Mouse (Mus musculus) neutrophil, adult 59 days (primary cell): Measurements from ENCODE around the gene Zfp111. TPM values are rescaled to one million over a fixed set of nuclear protein-coding genes. Genes with fewer than 3 reads are reported as not detected.

ENCODE experiments used
- total RNA-seq, 2 experiments: library from RNA; stranded (reverse); gene quantifications; 1 replicate in 1 of 2; 2 replicates in 1 of 2; pipeline ENCODE4 v1.2.4; 2023

Zfp111 gene
- total RNA-seq, result 1 to 10 TPM; 2.9 to 3.2 TPM

GRCm38 (mm10) chr7:24211343-24211742 lies at the start of gene Zfp111:
Gene Zfp111 (minus strand): TSS chr7:24211443.

GRCm38 (mm10) chr7:24254633-24255474 lies 43.6 kb upstream of the Zfp111 start, which contains the start of gene Zfp108:
Gene Zfp108 (plus strand): TSS chr7:24254794.

GRCm38 (mm10) chr7:24237040-24237791 lies 26.0 kb upstream of the Zfp111 start, which contains the start of gene Zfp109:
Gene Zfp109 (minus strand): TSS chr7:24237560.

GRCm38 (mm10) chr7:24174618-24175336 lies 36.5 kb downstream of the Zfp111 start, which contains the start of gene Zfp114:
Gene Zfp114 (plus strand): TSS chr7:24175060.

Other genes starting within 250 kb of the Zfp111 start
- not detected for gene Vmn1r181, start 236.8 kb downstream of the Zfp111 start, total RNA-seq
- gene V1rd19, start 209.8 kb downstream of the Zfp111 start, total RNA-seq, result not detected
- gene Vmn1r183, start 158.2 kb downstream of the Zfp111 start, total RNA-seq, result not detected
- gene Zfp180, start 129.5 kb downstream of the Zfp111 start, total RNA-seq, result 10 to 100 TPM; 14.4 to 16.3 TPM
- 1 to 10 TPM; 1.2 to 1.6 TPM for gene Zfp112, start 99.1 kb downstream of the Zfp111 start, total RNA-seq
- 1 to 10 TPM; 2.8 to 4.7 TPM for gene Zfp235, start 77.3 kb downstream of the Zfp111 start, total RNA-seq
- gene Zfp114, start 36.4 kb downstream of the Zfp111 start, total RNA-seq, result under 1 TPM; 0.29 to 0.33 TPM
- 1 to 10 TPM in 1 of 2 experiments, under 1 TPM in 1; 0.62 to 1.2 TPM for gene Zfp109, start 26.1 kb upstream of the Zfp111 start, total RNA-seq
- under 1 TPM; 0.29 to 0.33 TPM for gene Zfp108, start 43.4 kb upstream of the Zfp111 start, total RNA-seq
- under 1 TPM; 0.15 to 0.44 TPM for gene Zfp93, start 59.0 kb upstream of the Zfp111 start, total RNA-seq
- 1 to 10 TPM; 3.4 to 6.4 TPM for gene Zfp61, start 89.8 kb upstream of the Zfp111 start, total RNA-seq
- gene Zfp94, start 105.2 kb upstream of the Zfp111 start, total RNA-seq, result 1 to 10 TPM; 1.1 to 1.3 TPM
- gene Tescl, start 122.5 kb upstream of the Zfp111 start, total RNA-seq, result under 1 TPM in 1 of 2 experiments, not detected in 1; 0.46 TPM
- gene Lypd5, start 137.8 kb upstream of the Zfp111 start, total RNA-seq, result not detected
- 10 to 100 TPM; 10.4 to 15.7 TPM for gene Kcnn4, start 158.8 kb upstream of the Zfp111 start, total RNA-seq
- 10 to 100 TPM; 51.5 to 57.8 TPM for gene Smg9, start 188.2 kb upstream of the Zfp111 start, total RNA-seq
- gene Irgc1, start 240.9 kb upstream of the Zfp111 start, total RNA-seq, result 1 to 10 TPM; 2.1 to 2.6 TPM